Mouse (Mus musculus) ZHBTc4 (cell line): ENCODE results near the gene Gpr87.

Experiments used
- DNase-seq: peaks from one replicate; pipeline ENCODE4 v3.0.0-alpha.2; 2011; ENCODE audit warnings: low read depth, low spot score

Gene Gpr87

DNA sequence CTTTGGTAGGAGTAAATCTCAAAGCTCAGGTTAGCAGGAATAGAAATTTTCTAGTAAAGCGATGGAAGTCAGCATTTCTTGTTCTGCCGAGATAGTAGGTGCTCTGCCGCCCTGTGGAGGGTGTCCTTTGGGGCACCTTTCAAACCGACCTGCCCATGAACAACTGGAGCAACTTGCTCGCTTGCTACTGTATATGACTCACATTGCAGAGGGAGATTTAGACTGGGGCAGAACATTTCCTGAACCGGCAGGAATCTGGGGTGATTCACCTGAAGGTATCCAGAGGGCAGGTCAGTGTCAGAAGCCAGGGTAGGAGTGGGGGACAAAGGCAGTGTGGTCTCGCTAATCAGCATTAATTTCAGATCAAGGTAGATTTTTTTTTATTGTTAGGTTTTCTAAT lies at the start of gene Gpr87:
Gpr87 (minus strand) TSS at position 167 of the 400 bp plus-strand sequence.
- no peak for DNase-seq

GRCm38 (mm10) chr3:59243384-59243783 lies 48.5 kb upstream of the Gpr87 start:
- no peak for DNase-seq

DNA sequence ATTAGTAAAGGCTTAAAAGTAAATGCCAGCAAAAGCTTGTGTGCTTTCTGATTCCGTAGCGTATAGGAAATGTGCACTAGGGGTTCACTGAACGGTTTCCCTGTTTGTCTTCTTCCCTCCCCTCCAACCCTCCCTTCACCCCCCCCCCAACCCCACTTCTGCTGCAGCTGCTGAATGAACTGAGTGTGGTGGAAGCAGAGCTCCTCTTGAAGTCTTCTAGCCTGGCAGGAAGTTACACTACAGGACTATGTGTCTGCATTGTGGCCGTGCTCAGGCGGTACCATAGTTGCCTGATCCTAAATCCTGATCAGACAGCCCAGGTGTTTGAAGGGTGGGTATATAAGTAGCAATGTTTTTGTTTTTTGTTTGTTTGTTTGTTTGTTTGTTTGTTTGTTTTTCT lies 40.0 kb upstream of the Gpr87 start:
- no peak for DNase-seq

GRCm38 (mm10) chr3:59230912-59231311 lies 36.0 kb upstream of the Gpr87 start:
- no peak for DNase-seq

DNA sequence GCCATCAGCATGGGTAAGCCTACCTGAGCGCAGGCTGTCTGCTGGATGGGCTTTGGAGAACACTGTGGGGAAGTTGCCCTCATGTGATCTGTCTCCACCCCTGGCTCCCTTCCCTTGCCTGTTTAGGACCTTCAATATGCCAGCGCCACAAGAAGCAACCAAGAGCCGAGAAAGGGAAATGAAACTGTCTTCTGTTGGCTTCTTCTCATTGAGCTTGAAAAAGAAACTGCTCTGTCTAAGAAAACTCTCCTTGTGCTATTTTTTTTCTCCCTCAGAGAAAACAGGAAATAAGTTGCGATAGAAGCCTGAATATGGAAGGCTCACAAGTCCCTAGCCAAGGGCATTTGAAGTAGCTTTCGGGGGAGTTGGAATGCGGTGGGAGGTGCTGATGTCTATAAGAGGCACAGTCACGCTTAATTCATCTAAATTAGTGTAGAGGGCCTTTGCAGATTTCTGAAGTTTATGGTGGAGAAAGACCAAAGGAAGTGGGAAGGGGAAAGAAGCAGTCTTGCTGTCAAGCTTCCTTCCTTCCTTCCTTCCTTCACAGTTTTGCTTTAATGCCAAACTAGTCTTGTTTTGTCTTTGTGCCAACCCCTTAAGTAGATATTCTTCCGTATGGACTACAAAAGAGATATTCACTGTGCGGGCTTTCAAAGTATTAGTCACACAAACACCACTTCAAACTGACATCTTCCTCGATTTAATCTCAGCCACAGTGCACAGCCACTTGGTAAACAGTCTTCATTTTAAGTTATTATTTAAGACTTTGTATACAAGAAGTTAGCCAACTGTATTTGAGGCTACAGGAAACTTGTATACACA lies 34.0 kb upstream of the Gpr87 start:
- no peak for DNase-seq

DNA sequence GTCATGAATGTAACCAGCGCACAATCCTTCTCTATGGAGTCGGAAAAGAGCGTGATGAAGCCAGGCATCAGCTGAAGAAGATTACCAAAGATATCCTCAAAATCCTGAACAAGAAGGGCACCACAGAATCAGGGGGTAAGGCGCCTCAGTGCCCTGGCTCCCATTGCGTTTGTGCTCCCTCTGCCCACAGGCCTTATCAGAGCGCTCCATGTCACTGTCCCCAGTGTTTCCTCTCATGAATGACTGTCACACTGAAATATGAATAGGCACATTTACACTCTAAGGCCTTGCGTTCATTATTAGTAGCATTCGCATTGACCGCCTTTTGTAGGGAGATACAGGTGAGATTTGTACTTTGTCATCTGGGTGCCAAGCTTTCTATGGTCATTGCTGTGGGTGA lies 32.8 kb upstream of the Gpr87 start:
- no peak for DNase-seq

- DNase-seq = no peak
Measured at GRCm38 (mm10) chr3:59225411-59225810, 30.5 kb upstream of the Gpr87 start.

DNA sequence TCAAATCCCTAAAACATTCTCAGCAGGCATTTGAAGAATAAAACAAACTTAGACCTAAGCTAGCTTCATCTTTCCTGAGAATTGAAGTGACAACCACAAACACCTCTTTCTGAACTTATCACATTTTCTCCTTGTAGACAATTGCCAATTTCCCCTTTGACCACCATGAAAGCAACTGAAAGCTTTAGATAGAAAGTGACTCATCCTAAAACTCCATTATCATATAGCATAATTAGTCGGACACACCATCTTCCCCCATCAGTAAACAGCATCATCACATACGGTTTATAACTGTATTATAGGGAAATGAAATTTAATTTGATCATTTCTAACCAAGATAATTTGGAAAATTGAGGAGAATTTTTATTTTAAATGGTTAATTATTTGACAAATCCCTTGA lies 27.4 kb upstream of the Gpr87 start:
- DNase-seq = no peak

DNA sequence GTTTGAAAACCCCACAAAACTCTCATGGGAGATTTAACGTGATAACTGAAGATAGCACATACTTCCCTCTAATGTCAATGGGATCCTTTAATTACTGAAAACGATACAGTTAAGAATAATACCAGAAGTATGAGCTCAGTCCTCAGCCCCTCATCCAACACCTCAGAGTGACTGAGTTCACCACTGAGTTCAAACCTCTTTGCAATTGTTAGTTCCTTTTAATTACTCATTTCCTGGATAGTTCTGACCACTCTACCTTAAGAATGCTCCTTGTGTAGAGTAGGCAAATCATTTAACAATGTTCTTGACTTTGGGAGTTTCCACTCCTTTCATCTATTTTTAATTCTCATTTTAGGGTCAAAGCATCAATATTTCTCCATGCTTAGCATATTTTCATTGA lies 24.4 kb upstream of the Gpr87 start:
- DNase-seq = no peak

- DNase-seq = no peak
Measured at GRCm38 (mm10) chr3:59217211-59217610, 22.3 kb upstream of the Gpr87 start.

DNA sequence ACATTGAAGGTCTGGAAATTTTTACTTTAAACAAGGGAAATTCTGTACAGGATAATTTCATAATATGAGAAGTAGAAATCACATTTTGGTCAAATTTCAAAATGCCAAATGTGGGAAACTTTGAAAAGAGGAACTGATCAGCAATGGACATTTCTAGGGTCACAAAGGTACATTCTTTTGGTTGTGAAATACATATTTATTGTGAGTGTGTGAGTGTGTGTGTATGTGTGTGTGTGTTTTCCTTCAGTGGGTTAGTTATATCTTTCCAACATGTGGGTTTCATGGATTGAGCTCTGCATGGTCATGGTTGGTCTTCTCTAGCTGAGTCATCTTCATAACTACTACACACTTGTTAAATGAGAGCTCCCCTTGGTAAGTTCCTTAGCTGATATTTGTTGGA lies 17.5 kb upstream of the Gpr87 start:
- DNase-seq = no peak

- DNase-seq = no peak
Measured at GRCm38 (mm10) chr3:59211784-59212183, 16.9 kb upstream of the Gpr87 start.

- DNase-seq = no peak
Measured at GRCm38 (mm10) chr3:59210727-59211126, 15.8 kb upstream of the Gpr87 start, which contains the start of gene P2ry13. Gene P2ry13, minus strand, starts transcription at chr3:59210882.

GRCm38 (mm10) chr3:59210089-59210488 lies 15.2 kb upstream of the Gpr87 start:
- DNase-seq = peak; percentile 16

DNA sequence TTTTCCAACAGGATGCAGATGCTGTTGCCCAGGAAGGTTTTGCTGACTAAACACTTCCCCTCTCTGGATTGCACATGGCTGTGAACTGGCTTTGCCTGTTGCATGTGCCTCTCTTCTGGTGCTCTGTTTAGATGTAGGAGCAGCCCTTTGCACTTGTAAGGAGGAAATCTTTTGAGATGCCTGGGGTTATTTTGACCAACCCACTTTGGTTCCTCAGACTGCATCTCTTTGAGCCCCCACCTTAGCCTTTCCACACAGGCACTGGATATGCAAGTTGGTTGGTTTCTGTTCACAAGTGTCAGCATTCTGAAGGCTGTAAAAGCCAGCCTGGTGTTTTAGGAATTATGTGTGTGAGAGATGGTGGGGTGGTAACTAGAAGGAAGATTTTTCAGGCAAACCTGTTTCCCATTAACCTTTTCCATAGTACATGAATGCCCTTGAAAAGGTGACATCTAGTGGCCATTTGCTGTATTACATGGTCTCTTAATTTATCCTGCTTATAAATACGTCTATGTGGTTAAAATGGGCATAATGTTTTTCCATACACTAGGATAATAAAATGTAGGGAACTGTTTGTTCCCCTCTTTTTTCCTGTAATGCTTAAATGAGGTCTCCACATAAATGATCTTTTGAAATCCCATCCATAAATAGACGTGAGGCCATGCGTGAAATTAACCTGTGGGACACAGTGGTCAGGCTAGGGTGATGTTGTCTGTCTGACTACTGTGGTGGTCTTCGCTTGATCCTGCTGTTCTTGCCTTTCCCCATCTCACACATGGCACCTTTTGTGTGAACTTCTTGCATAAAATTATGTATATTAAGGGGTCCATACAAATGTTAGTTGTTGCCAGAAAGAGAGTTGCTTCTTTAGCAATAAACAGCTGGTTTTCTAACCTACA lies 14.0 kb upstream of the Gpr87 start:
- DNase-seq = peak; percentile 69

GRCm38 (mm10) chr3:59205941-59206340 lies 11.0 kb upstream of the Gpr87 start:
- no peak for DNase-seq

DNA sequence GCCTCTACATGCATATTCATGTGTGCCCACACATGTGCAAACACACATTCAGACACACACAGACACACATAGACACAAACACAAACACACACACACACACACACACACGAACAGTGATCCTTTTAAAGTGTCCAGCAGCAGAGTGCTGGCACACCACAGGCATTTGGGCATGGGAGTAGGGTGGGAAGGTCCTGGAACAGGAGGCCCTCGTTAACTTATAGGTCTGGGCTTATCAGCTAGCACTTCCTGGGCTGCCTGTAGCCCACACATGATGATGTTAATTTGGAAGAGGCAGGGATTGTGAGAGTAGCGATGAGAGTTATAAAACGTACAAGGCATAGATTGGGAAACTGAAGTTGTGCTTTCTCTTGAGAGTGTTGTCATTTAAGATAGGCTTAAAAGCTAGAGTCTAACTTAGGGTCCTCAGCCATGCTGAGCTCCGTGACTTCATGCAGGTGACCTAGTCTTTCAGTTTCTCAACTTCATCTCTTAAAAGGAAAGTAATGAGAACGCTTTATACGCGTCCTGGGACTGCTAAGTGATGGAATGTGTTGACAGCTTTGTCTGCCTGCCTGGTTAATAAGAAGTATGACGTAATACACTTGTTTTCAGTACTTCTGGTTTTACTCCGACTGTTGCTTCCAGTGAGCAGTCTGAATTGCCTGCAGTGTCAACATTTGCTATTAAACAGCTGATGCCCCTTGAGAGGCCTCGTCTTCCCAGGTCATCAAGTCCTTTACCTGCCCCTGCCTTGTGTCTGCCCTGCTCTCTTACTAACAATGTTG lies 10.0 kb upstream of the Gpr87 start:
- no peak for DNase-seq

- peak; percentile 40 for DNase-seq
Measured at GRCm38 (mm10) chr3:59203802-59204520, 9.1 kb upstream of the Gpr87 start.

- DNase-seq = no peak
Measured at GRCm38 (mm10) chr3:59197329-59197948, 2.5 kb upstream of the Gpr87 start.

DNA sequence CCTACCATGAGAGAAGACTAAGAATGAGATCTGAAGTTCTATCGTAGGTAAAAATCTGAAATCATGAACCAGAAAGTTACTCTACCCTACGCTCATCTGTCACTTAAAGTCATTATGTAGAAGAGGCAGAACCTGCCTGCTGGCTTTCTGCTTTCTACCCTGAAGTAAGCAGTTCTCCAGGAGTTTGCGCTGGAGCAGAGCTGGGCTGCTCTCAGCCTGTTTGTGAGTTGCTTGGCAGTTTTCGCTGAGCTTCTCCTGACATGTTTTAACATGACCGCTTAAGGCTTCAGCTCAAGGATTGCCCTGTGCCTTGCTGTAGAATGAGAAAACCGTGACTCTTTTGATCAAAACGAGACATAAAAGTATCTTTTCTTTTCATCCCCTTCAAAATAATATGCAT lies 805 bp downstream of the Gpr87 start:
- DNase-seq = no peak

DNA sequence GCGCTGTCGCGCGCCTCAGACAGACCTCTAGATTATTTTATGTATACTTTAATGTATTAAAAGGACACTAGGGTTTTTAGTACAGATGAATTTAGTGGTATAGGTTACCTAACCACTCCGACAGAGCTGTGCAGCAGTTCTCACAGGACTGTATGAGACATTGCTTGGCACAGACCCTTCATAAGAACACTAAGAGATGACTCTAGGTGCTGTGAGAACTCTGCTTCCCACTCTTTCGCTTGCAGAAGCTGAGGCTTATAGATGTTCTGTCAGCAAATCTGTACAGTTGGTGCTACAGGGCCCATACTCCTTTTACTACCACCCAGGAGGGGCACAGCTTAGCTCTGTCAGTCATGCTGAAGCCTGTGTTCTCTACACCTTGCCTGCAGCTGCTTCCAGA lies 3.2 kb downstream of the Gpr87 start:
- no peak for DNase-seq
